Mouse (Mus musculus) layer of hippocampus, adult 8-10 months (tissue): ENCODE data around the gene Nacad. TPM values are rescaled to one million over a fixed set of nuclear protein-coding genes. Genes with fewer than 3 reads are reported as not detected.

ENCODE experiments used
- DNase-seq, 2 experiments: peaks; one replicate each; pipeline ENCODE4 v3.0.0; 2022; ENCODE audit warnings: low spot score in 2 of 2
- total RNA-seq, 4 experiments: library from RNA; stranded (reverse); gene quantifications; 2 replicates each; pipeline ENCODE4 v1.2.4; 2022

Gene Nacad
- total RNA-seq, 4 experiments from 2014 or later: 35.7 to 52.6 (median 47.5) TPM

DNA sequence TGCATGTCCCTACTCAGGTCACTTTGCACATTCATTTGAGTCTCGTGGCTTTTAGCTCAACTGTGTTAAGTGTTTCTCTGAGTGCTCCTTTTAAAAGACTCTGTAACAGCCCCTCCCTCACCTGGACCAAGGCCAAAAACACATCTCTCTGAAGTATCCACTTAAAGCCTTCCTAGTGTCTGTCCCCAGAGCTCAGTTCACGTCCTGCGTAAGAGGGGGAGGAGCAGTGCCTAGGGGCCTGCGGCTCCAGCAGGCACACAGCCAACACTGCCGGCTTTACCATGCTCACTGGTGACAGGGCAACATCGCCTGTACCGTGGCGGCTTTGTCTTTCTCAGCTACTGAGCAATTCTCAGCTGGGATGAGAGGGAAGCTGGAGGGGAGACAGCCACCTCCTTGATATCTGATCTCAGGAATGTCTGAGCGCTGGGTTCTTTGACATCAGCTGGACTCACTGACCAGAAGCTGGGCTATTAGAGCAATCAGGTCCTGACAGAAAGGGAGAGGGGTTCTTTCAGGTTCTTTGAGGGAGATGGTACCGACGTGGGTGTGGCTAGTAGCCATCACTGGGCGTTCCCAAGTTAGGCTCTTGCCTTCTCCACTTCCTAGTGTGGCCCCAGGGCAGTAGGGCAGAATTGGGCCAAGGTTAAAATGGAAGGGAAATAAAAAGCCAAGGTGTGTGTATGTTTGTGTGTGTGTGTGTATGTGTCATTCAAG is 1.8 kb downstream of the Nacad start:
- DNase-seq: peak in 1 of 2 experiments; percentile 63

DNA sequence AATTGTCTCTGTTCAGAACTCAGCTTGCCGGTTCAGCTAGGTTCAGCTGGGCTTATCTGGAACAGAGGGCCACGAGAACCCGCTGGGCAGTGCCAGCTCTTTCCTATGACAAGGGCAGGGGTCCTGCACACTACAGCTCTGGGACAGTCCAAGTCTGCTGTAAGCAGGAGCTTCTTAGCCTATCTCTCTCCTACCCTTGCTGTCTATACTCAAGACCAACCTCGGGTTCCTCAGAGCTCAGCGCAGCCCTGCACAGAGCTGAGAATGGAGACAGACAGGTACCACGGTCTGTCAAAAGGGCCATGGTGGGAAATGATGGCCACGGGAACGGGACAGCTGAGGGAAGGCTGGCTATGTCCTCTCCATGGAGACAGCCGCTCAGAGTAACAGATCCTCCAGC is 2.6 kb downstream of the Nacad start:
- DNase-seq: no peak

DNA sequence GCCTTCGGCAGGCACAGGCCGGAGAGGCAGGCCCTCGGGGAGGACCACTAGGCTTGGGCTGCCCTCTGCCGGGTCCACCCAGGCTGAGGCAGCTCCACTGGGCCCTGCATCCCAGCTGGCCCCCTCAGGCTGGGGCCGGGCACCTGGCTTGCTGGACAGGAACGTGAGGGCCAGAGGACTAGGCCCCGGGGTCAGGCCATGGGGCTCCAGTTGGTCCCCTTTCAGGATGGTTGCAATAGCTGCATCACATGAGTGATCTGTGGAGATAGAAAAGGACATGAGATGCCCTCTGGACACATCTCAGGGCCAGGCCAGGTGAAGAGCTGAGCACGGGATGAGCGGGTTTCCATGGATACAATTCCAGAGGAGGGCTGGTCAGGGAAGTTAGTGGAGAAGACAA is 3.2 kb downstream of the Nacad start:
- no peak for DNase-seq

DNA sequence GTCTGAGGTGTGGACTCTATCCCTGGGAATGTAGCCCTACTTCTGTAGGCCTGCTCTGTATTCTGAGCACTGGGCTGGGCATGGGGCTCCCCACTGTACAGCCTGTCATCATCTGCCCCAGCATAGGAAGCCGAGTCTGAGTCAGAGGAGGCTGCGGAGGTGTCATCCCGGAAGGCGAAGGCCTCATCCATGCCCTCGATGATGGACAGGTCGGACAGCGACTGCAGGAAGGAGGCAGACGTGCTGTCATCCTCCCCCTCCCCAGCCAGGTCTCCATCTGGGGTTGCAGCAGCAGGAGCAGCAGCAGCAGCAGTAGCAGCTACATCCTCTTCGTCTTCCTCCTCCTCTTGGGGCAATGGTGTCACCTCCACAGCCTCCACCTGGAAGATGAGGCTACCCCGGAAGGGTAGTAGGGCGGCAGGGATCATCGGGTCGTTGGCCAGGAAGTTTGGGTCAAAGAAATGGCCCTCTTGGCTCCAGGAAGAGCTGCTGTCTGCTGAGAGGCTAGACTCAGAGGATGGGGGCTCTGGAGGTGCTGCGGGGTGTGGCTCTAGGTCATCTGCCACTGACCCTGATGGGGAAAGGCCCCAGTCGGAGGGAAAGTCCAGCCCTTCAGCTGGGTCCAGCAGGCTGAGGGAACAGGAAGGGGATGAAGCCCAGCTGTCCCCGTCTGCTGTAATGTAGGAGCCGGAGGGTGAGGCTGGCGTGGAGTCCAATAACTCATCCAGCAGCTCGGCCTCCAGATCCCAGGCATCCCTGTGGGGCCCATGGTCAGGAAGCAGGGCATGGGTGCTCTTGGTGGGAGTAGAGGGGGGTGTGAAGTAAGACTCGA is 4.0 kb downstream of the Nacad start:
- DNase-seq: no peak

DNA sequence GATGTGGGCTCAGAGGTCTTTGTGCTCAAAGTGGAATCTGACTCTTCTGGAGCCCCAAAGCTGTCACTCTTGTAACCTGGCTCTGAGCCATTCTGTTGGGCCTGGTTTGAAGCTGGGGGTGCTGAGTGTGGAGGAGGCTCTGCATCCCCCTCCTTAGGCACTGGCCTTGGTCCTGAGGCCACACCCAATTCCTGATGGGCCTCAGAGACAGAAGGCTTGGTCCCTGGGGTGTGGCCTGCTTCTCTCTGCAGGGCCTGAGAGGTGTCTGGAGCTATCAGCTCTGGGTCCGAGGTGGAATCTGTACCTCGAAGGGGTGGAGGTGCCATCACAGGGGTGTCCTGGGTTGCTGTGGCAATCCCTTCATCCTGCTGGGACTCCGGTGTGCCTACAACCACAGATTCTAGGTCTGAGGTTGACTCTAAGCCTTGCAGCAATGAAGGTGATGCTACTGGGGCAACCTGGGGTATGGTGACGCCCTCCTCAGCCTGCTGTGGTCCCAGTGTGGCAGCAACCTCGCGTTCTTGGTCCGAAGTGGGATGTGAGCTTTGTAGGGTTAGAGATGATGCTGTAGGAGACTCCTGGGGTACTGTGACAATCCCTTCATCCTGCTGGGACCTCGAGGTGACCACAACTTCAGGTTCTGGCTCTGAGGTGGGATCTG is 5.4 kb downstream of the Nacad start:
- no peak for DNase-seq

DNA sequence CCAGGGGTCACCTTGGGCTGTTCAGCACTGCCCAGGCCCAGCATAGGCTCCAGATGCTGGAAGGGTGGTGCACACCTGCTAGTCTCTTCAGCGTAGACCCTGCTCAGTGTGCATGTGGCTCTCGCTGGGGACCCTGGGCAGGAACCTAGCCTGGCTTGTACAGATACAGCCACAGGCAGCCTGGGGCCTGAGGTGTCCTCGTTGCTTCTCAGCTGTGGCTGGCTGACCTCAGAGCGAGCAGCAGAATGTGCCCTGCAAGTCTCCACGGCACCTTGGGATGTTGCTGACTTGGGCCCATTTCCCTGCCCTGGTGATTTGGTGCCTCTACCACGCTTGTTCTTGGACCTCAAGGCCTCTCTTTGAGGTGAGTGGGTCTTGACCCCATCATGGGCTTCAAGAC is 6.0 kb downstream of the Nacad start:
- DNase-seq: no peak

DNA sequence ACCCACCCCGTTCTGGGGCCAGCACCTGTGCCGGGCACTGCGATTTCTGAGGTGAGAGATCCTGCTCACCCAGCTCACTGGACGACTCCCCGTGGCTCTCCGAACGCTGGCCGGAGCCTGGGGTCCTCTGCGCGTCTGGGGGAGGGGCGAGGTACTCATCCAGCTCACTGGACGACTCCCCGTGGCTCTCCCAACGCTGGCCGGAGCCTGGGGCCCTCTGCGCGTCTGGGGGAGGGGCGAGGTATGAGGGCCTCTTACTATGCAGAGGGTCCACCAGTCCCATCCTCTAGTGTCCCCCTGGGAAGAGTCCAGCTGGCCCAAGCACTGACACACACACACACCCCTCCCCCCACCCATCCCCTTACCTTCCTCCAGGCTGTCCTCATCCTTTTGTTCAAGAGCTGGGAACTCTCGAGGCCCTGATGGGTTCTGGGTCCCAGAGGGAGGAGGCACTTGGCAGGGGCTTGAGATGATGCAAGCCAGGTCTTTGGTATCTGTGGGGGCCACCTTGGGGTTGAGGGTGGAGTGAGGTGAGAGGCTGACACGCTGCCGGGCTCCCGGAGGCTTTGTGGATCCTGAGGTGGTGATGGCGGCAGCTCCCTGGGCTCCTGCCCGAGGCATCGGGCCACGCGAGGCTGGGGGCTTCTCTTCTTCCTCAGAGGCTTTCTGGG is 6.7 kb downstream of the Nacad start:
- DNase-seq: no peak

DNA sequence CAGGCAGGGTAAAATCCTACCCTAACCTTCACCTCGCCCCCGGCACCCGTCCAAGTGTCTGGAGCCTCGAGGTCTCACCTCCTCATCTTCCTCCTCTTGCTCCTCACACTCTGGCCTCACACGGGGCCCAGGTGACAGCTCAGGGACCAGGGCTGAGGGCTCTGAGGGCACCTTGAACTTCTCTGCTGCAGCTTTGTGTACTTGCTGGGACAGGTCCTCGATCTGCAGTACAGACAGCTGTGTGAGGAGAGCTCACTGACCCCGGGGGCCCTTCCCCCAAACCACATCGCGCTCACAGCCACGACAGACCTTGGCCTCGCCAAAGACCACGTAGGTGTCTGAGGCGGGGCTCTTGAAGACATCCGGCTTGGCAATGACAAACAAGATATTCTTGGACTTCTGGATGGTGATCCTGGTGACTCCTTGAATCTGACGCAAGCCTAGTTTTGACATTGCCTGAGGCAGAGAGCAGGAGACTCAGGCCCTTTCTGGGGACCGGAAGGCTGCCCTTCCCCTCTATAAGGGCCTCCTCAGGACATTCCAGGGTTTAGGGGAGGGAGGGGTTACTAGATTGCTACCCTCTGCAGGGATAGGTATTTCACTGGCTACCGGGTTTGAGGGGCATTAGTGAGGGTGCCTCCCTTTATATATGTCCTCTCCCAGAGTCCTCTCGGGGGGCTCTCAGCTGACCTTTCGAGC is 7.5 kb downstream of the Nacad start:
- DNase-seq: no peak

DNA sequence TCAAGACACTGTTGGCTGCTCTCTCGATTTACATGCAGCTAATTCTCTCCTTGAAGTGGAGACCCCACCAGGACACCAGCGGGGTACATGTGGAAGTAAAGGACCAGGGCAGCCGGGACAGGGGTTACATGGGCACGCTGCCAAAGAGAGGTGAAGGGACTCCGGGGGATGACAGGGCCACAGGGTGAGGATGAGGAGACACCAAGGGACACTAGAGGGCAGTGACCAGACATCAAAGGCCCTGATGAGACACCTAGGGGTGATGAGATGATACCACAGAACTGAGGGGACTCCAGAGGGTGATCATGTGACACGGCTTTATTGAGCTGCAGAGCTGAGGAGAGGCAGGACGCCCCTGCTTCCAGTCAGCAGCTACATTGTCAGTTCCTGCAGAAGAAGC is 8.3 kb downstream of the Nacad start:
- no peak for DNase-seq

DNA sequence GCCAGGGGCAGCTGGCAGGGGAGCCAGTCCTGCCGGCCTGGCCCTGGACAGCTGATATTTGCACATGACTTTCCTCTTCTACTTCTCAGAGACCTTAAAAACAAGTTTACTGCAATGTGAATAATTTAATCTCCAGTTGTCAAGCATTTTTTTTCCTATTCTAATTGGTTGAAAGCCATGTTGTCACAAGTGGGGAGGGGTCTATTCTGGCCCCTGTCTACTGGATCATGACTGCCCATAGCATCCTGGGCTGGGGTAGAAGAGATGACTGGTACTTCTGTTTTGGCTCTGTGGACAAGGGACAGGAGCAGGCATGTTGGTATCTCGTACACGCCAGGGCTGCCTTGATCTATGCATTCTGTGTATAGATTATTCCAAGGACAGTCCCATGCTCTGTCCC is 9.2 kb downstream of the Nacad start:
- no peak for DNase-seq

DNA sequence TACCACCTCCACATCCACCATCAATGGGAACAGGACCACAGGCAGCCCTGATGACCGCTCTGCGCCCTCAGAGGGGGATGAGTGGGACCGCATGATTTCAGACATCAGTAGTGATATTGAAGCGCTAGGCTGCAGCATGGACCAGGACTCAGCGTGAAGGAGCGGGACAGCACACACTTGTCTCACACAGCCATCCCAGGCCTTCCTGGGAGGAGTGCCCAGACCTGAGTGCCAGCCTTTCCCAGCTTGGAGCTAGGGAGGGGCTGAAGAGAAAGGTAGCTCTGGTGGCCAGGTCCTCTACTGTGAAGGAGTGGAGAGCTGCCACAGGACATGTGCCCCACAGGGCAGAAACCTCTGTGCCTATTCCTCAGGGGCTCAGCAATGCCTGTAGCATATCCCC is 9.6 kb downstream of the Nacad start:
- DNase-seq: no peak

DNA sequence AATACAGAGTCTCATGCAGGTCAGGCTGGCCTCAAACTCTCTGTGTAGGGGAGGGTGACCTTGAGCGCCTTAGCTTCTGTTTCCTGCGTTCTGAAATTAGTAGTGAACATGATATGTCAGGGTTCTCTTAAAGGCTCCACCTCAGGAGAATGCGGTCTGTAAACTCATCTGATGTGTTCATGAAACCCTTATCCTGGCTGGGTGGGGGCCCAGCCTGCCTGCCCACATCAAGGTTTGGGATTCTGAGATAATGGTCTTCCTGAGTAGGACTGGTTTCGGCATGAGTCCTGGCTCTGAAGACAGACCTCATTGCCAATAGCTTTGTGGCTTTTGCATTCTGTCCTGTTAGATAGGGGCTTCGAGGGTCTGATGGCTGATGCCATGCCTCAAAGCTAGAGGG is 10.5 kb downstream of the Nacad start:
- DNase-seq: no peak

DNA sequence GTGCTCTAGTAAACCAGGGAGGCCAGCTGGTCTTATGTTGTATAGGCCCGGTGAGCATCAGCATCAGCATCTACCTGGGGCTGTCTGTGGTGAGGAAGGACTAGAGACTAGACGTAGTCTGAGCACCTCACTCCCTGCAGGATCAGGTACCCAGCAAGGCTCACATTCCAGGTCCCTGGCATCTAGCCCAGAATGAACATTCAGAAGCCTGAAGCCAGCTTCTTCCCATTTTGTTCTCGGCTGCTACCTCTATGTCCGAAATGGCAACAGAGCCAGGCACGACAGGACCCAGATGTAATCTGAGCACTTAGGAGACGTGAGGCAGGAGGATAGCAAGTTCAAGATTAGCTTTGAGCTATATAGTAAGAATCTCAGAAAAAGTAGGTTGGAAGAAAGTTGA is 11.0 kb downstream of the Nacad start:
- no peak for DNase-seq

DNA sequence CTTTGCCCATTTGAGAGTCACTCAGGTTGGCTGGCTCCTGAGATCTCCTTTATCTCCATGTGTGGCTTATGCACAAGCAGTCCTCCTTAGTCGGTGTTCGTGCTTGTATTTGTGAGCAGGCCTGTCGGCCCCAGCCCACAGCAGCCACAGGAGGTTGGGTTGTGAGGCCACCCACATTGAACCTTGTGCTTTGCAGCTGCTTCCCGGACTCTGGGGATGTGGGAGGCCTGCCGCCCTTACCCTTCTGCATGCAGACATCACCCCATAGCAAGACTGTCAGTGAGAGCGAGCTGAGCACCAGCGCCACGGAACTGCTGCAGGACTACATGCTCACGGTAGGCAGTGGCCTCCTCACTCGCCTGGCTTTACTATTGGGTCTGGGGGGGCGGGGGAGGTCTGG is 12.4 kb downstream of the Nacad start:
- DNase-seq: no peak

DNA sequence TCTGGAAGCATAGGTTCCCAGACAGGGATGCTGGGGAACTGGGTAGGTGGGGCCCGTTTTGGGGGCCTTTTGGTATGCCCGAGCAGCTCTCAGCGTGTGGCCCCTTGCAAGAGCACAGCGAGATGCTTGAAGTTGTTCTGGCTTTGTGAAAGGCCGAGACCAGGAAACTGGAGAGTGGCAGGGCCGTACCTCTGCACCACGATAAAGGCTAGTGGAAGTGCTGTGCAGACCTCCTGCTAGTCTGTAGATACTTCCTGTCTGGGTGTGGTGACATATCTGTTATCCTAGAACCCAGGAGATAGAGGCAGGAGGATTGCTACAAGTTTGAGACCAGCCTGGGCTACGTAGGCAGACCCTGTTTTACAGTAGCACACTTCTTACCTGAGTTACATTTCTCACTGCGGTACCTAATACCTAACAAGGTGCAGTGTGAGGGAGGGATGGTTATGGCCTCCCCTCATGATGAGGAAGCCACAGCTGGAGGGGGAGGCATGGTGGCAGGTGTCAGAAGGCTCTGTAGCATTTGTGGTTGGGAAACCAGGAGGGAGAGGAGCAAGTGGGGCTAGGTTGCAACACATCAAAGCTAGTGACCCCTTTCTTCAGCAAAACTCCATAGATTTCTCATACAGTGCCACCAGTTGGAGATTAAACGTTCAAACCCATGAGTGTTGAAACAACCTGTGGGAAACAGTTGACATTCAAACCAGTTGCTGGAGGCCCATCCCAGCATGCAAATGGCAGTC is 14.7 kb downstream of the Nacad start:
- no peak for DNase-seq

DNA sequence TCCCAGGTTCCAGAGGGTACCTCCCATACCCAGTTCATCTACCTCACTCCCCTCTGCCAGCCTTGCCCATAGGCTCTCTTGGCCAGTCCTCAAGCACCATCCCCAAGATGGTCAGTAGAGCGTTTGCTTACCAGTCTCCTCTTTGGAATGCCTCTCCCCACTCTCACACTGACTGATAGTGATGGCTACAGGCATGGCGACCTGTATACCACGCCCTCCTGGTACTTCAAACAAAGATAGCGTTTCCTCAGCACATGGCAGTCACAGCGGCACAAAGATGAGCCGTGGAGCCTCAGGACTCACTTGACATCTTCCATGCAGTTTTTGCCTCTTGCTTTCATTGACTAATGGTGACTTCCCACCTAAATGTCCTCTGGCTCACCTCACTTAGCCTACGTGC is 16.0 kb downstream of the Nacad start:
- DNase-seq: no peak

DNA sequence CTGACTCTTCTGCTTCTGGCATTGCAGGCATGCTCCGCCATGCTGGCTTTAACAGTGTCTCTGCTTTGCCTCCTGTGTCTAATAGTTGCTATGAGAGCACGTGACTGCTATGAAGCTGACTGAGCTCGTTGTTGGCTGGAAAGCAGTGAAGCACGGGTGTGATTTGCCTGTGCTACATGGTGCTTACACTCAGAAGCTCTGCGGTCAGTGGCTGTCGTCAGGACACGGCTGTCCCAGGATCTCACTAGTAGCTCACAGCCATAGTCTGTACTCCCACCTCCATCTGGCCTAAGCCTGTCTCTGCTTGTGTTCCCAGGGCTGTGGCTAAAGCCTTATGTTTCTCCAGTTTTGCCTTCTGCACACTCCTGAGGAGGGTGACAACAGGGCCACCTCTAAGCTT is 17.6 kb downstream of the Nacad start:
- no peak for DNase-seq

DNA sequence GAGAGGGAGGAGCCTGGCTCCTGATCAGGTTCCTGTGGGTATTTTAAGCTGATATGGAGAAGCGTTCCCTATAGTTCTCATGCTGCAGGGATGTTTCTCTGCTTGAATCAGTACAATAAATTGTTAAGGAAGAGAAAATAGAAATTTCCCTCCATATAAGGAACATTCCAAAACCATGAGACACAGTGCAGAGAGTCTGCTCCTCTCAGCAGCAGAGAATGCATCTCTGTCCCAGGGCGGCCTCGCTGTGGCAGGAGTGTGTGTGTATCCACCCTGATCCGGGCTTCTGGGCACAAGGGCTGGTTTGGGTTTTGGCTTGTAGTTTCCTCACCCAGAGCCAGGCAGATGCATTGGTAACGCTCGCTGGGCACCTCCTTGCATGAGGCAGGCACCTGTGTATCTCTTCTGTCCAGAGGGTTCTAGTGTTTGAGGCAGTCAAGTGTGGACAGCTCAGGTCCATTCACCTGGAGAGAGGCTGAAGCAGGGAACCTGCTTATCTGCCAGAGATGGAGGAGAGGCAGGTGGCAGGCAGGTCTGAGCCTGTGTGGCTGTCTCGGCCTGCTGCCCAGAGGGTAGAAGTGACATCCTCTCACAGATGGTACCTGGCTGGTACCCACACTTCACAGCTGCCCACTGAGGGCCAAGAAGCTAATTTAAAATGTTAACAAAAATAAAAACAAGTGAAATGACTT is 18.5 kb downstream of the Nacad start:
- DNase-seq: no peak

DNA sequence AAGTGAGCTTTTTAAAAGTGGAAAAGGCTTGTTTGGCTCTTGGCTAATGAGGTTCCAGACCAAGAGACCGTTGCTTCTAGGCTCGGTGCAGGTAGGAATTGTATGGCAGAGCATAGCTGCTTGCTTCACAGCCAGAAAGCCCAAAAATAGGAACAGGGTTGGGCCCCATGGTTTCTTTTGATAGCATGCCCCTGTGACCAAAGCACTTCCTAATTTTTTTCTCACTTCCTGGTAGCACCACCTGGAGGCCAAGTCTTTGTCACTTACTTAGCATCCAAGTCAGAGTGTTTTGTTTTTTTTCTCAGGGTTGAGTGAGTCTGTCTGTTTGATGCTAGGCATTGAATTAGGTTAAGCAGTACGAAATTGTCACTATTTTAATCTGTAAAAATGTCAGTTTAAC is 19.2 kb downstream of the Nacad start:
- DNase-seq: no peak

DNA sequence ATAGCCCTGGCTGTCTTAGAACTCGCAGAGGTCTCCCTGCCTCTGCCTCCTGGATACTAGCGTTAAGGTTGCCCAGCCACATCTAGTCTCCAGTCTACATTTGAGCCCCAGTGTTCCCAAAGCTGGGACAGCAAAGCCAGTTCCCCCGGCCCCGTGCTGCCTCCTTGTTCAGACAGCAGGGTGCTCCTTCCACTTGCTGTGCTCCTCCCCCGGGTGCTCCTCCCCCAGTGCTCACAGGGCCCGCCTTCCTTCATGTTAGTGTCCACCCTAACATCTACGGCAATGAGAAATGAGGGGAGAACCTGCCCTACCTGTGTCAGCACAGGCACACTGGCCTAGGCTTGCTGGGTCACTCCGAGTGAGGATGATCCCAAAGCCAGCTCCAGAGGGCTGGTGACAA is 20.1 kb downstream of the Nacad start:
- DNase-seq: no peak
